Mouse (Mus musculus): ENCODE measurements around the gene Ccdc189.

DNA sequence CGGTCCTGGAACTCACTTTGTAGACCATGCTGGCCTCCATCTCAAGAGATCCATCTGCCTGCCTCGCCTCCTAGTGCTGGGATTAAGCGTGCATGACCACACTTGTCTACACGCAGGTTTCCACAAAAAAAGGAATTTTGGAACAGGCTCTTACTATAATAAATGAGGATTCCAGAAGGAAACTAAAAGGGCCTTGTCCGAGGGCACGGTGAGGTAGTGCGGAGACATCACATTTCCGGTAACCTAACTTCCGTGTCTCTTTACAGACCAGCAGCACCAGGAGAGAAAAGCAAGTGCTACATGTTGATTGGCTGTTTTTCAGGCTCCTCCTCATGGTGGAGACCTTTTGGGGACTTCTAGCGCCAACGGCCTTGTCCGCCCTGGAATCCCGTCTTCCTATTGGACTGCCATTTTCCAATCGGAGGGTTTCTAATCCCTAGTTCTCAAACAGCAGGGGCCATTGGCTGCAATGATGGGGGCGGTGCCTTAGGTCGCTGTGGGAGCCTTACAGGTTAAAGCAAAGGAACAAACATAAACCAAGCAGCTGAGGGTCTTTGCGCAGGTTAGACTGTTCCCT is 15.4 kb downstream of the Ccdc189 start, which contains the start of gene Phkg2:
- TF ChIP-seq CTCF (IDR thresholded peaks at IDR 0.05; ENCODE audit: low read depth, low read length) (no peak), POLR2A (IDR thresholded peaks at IDR 0.05; ENCODE audit: borderline replicate concordance, low read depth, low read length) (no peak)

Data from bone marrow macrophage, adult 2 months (primary cell).